Mouse (Mus musculus) intestine, postnatal 0 days (tissue): ENCODE results near the gene Ano5. TPM values are rescaled to one million over a fixed set of nuclear protein-coding genes. Genes with fewer than 3 reads are reported as not detected.

ENCODE experiments used
- ATAC-seq: fragments of 200-750 bp; cut with Nextera tagmentation; 2 replicates; pipeline ENCODE4 v1.8.0; 2017; ENCODE audit warnings: mild to moderate bottlenecking, moderate TSS enrichment, moderate library complexity
- H3K27ac ChIP-seq: fragments of 300-500 bp; sonication (generic); 2 replicates; pipeline ENCODE4 v1.5.1; 2014; ENCODE audit warnings: mild to moderate bottlenecking, low read depth, low read length, moderate library complexity
- H3K27me3 ChIP-seq: fragments of 300-500 bp; sonication (generic); replicated peaks from 2 replicates; pipeline ENCODE4 v1.6.1; 2014; ENCODE audit warnings: low read length, mixed read lengths; ENCODE audit not compliant: control insufficient read depth, insufficient read depth
- H3K36me3 ChIP-seq: fragments of 300-500 bp; sonication (generic); 2 replicates; pipeline ENCODE4 v1.6.1; 2014; ENCODE audit warnings: mild to moderate bottlenecking, moderate library complexity; ENCODE audit not compliant: control insufficient read depth, insufficient read depth
- H3K4me1 ChIP-seq: fragments of 300-500 bp; sonication (generic); replicated peaks from 2 replicates; pipeline ENCODE4 v1.6.1; 2014; ENCODE audit warnings: antibody characterized with exemption, low read length, mixed read lengths; ENCODE audit not compliant: control insufficient read depth, insufficient read depth
- H3K4me2 ChIP-seq: fragments of 300-500 bp; sonication (generic); replicated peaks from 2 replicates; pipeline ENCODE4 v1.6.1; 2014; ENCODE audit warnings: low read depth, mild to moderate bottlenecking, moderate library complexity
- H3K4me3 ChIP-seq: fragments of 300-500 bp; sonication (generic); 2 replicates; pipeline ENCODE4 v1.5.1; 2014; ENCODE audit warnings: low read depth, low read length
- H3K9ac ChIP-seq: fragments of 300-500 bp; sonication (generic); 2 replicates; pipeline ENCODE4 v1.6.1; 2014; ENCODE audit warnings: mild to moderate bottlenecking, low read depth, low read length
- H3K9me3 ChIP-seq: fragments of 300-500 bp; sonication (generic); 2 replicates; pipeline ENCODE4 v1.6.1; 2016; ENCODE audit warnings: mixed run types; ENCODE audit not compliant: control insufficient read depth
- CTCF ChIP-seq: sonication (generic); IDR thresholded peaks from 2 replicates; pipeline ENCODE4 v1.5.1; 2016; ENCODE audit warnings: low read depth, mild to moderate bottlenecking, control low read depth, antibody characterized with exemption, moderate library complexity
- WGBS: fragments of 180-500 bp; shearing (Covaris S2); extraction: QIAGEN DNeasy Blood & Tissue Kit; methylation state at CpG from one replicate; pipeline ENCODE4 v1.1.7; 2014; 5-methylcytosine and 5-hydroxymethylcytosine counted together
- polyA plus RNA-seq: library from polyadenylated mRNA; unstranded; fragments of >200 nt; fragmentation: Nextera tagmentation; extraction: Ambion mirVana; gene quantifications from 2 replicates; pipeline ENCODE4 v1.2.1, GENCODE M21; 2015

Ano5 gene
- polyA plus RNA-seq, 1 experiment from 2014 or later, result 0.08 TPM

- WGBS, result 6% methylated on average over 7 of the region's 7 CpGs
- H3K4me1 ChIP-seq, result no peaks in the 10 kb centered on the region
- no peak overlapping the region for H3K4me2 ChIP-seq
- no peaks in the 10 kb centered on the region for H3K9me3 ChIP-seq
- no peak overlapping the region for H3K4me3 ChIP-seq
- ATAC-seq, result no peak
- H3K27me3 ChIP-seq, result 0 out of 2 replicates have a peak, but pooled peaks cover 5% of the 10 kb centered on the region
- no peaks in the 10 kb centered on the region for H3K36me3 ChIP-seq
- TF ChIP-seq CTCF, result no peak
- no peak overlapping the region for H3K9ac ChIP-seq
- no peak overlapping the region for H3K27ac ChIP-seq
These were observed 122.5 kb downstream of the Ano5 start for GRCm38 (mm10) chr7:51633230-51633844.

Other genes starting within 250 kb of the Ano5 start
- gene Slc17a6, start 111.0 kb downstream of the Ano5 start, polyA plus RNA-seq, result 0.07 and 0.09 TPM in 2 replicates